Mouse (Mus musculus) gastrocnemius, adult 18-20 months (tissue): ENCODE data around the gene Prdx5. TPM values are rescaled to one million over a fixed set of nuclear protein-coding genes. Genes with fewer than 3 reads are reported as not detected.

Source experiments
- DNase-seq: peaks from one replicate; pipeline ENCODE4 v3.0.0; 2021; ENCODE audit warnings: low spot score
- total RNA-seq, 2 experiments: library from RNA; stranded (reverse); gene quantifications; 2 replicates each; pipeline ENCODE4 v1.2.3; 2021

The Prdx5 gene
- total RNA-seq, 2 experiments from 2014 or later = 219 to 239 TPM

DNA sequence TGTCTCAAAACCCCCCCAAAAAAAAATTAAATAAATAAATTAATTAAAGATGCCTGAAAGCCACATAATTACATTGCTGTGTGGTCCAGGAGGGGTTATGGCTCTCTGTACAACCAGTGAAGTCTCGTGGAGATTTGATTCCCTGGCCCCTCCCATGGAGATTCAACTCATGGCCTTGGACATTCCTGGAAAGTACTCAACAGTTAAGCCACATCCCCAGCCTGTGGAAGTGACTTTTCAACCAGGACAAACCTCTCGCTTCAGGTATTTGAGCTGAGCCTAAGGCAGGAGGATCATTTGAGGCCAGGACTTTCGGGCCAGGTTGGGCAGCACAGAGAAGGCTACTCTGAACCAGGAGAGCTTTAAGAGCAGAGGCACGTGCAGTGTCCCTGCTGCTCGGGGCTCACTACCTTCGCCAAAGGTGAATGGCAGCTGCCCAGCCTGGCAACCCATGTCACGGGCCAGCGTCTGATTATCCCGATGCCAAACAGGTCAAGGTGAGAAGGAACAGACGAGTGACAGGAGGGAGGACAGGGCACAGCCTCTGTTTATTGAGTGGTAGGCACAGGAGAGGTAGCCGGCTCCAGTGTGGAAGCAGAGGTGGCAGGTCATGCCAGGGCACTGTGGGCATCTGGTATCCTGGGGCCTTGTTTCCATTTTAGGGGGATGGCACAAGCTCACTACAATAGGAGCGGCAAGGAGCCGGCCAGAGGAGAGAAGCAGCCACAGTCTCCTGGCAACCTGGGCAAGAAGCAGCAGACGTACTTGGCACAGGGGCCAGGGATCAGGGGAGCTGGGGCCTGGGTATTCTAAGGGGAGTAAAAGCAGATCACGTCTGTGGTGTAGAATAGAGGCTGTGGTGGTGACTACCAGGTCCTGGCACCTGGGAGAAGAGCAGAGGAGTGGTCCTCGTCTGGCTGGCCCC lies 27.9 kb upstream of the Prdx5 start:
- no peak for DNase-seq

DNA sequence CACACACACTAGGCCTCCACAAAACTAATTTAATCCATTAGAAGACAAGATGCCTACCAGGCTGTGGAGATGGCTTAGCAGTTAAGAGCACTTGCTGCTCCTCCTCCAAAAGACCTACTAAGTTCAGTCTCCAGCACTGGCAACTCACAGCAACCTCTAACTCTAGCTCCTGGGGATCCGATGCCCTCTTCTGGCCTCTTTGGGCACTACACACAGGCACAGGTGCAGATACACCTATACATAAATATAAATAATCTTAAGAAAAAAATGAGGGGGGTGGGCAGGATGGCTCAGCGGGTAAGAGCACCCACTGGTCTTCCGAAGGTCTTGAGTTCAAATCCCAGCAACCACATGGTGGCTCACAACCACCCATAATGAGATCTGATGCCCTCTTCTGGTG lies 26.4 kb upstream of the Prdx5 start:
- DNase-seq = no peak

DNA sequence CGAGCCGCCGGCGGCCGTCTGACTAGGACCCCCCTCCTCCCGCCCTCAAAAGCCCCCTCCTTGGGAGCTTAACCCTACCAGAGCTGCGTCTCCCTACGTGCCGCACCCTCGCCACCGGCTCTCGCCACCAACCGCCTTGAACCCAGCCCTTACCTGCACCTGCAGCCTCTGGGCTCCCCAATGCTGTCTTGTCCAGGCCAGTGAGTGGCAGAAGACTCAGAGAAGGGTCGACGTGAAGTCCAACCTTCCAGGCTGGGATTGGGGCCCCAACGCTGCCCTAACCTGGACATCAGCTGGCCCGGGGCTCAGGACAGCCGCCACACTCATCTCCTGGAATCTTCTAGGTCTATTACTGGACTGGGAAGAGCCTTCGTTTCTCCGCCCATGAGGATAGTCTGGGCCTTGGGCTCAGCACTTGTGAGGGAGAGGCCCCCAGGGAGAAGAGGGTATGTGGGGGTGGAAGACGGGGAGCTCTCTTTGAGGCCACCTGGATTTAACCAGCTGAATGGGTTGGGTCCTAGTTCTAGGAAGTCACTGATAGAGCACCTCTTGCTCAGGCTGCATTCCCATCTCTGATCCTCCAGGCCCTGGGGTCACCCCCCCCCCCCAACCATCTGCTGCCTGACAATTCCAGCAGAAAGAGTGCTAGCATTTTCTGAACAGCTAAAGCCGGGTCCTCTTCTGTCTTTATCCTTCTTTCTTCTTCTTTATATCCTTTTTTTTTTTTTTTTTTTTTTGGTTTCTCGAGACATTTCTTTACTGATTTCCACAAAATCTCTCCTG lies 24.5 kb upstream of the Prdx5 start, which contains the start of gene Kcnk4:
Kcnk4 (minus strand) TSS at position 321 of the 783 bp plus-strand sequence.
- no peak for DNase-seq

DNA sequence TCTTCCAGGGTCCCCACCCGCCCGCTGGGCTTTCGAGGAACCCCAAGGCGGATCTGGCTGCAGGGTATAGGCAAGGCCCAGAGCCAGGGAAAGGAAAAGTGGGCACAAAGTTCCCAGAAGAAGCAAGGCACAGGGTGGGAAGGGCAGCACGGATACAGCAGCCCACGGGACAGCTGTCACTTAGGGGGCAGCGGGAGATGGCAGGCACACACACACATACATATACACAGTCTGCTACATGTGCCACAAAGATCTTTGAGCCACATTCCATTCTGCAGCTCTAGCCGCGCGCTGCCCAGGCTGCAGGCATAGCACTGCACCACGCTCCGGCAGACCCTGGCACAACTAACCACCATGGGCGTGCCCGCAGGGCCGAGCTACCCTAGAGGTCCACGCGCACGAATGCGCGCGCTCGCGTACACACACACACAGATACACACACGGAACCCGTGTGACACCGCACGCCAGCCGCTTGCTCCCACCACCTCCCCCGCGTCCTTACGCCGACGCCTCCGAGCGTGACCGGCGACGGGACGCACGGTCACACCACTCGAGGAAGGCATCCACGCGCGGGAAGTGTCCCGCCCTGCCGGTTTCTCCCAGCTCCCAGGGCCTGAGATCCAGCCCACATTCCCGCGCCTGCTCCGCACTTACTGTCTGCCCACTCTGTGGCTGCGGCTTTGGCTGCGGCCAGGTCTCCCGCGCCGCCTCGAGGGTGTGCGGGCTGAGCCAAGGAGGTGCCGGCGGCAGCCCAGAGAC lies 23.7 kb upstream of the Prdx5 start:
- no peak for DNase-seq

DNA sequence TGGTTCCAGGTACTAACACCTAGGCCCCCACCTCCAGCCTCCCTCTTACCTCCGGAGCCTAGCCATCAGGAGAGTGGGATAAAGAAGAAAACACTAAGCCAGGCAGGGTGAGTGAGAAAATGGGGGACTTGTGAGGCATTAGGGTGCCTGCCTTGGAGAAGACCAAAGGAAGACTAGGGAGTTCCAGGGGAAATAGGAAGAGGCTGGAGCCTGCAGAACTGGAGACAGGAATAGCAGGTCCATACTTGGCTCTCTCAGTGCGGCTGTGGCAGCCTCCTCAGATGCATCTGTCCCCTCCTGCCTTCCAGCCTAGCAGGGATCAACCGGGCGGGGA lies 23.2 kb upstream of the Prdx5 start:
- DNase-seq = no peak

DNA sequence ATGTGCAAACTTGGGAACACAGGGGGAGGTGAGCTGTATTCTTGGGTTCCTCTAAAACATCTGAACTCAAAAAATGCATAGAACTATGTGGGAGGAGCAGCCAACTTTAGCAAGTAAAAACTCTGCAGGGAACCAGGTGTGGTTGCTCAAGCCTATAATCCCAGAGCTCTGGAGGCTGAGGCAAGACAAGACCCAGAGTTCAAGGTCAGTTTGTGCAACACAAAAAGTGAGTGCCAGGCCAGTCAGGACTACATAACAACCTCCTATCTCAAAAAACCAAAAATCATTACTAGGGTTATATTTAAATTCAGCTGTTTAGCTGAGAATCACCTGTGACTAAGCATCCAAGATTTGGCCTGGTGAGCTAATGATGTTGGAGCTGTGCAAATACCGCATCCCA lies 22.1 kb upstream of the Prdx5 start:
- no peak for DNase-seq

DNA sequence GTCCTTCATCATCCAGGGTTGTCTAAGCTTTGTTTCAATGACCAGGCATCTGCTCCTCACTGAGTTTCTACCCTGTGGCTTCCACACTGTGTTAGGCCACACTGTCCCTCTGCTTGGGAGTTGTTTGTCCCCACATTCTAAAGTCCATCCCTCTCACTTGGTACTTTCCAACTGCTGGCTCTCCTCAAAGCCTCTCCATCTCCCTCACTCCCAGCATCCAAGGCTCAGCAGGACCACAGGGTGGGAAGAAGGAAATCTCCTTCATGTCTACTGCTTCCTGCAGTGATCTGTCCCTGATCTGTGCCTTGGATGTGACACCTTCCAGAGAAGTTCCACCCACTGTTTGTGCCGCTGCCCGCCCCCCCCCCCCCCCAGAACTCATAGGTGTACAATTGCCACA lies 21.1 kb upstream of the Prdx5 start:
- DNase-seq = no peak

DNA sequence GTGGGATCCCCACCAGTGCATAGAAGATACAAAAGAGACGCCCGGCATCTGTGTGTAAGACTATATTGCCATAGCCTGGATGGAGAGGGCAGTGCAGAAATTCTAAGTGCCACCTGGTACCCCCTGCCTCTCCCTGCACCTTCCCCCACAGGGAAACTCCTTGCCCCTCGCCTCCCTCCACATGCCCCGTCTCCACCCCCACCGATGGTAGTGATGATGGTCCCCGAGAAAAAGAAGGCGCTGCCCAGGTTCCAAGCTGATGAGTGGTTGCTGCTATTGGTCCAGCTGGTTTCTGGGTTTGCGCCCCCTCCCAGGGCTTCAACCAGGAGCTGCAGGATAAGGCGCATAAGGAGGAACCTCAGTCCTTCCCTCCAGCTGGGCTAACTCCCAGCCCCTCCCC lies 18.2 kb upstream of the Prdx5 start:
- no peak for DNase-seq

DNA sequence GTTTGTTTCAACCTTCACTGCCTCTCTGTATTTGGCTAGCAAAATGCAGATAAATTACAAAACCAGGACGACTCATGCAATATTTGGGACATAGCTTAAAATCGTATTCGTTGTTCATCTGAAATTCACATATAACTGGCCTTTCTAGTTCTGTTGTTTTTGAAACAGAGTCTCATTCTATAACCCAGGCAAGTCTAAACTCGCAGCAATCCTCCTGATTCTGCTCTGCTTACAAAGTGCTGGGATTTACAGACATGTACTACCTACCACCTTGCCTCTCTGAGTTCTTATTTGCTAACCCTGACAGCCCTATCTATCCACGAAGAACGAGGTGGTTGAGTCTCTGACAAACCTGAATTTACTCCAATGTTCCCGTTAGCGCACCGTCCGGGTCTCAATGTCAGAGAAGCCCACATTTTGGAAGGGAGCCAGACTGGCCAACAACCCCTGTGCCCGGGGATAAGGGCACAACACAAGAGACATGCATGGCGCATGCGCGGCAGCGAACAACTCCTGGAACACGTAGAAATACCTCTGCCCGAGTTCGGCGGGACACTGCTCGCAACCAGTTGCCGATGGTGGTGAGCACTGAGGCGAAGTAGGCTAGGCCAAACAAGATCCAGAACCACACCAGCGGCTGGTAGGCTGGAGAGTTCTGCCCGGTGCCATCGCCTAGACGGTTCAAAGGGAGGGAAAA lies 16.8 kb upstream of the Prdx5 start:
- no peak for DNase-seq

DNA sequence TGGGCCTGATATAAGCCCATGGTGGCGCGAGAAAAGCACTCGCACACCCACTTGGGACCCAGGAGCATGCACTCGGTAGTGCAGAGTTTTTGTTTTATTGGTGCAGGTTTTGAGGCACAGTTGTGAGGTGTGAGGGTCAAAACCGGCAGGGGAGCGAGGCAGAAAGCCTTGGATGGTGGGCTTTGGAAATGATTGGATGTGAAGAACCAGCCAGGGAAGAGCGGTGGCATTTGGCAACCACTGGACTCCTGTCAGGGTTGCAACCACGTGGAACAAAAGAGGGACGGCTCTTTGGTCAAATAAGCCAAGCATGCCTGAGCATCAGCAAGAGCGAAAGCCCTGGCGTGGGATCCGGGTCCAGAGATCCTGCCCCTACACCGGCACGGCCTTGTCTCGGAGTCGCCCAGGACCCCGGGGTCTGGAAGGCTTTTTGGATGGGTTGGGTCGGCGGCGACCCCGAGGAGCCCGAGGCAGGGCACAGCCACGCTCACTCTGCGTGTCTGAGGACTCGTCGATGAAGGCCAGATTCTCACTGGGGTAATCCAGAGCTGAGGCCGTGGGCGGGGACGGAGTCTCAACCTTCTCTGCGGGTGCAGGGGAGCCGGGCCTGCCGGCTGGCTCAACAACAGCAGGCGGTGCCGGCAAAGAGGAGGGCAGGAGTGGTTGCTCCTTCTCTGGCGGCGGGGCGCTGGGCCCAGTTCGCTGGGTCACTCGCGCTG lies 15.9 kb upstream of the Prdx5 start:
- DNase-seq = no peak

DNA sequence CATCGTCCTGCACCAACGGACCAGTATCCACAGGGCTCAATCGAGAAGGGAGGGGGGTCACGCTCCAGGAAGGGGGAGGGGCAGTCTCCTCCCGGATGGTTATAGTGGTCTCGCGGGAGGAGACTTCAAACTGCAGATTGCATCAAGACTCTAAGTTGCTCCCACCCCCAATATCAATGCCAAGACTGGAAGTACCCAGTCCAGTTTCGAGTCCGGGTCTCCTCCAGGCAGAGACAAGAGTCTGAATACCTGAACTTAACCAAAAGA lies 15.3 kb upstream of the Prdx5 start, which contains the start of gene Catsperz:
Catsperz (minus strand) TSS at position 74 of the 267 bp plus-strand sequence.
- DNase-seq = no peak

DNA sequence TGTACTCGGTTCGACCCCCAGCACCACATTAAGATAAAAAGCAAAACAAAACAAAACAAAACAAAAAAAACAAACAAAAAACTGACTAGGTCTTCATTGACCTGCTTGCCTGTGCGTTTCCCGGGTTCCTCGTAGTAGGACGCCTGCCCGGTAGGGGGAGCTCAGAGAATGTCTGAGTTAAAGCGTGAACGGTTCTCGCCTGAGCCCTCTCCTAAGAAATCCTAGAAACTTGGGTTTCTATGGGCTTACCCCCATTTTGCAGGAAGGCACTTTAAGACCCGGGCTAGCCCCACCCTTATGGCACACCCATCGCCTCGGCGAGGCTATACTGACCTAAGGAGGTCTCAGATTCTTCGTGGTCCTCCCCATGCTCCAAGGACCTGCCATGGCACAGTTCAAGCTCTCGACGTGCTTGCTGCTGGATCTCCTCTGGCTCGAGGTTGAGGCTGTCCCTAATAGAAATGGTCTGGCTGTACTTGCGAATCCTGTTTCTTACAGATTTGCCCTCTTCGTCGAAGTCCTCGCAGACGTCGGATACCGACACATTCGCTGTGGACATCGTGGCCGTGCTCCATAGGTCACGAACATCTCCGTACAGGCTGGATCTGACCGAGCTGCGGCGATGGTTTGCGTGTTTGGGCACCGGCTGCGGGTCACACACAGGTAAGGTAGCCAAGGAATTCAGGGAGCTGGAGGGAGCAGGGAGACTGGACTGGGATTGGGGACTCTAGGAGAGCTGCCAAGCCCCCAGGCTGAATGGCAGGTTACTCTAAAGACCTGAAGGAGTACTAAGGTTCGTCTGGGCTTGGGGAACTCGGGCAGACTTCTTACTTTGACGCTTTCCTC lies 14.8 kb upstream of the Prdx5 start:
- peak; percentile 85 for DNase-seq

DNA sequence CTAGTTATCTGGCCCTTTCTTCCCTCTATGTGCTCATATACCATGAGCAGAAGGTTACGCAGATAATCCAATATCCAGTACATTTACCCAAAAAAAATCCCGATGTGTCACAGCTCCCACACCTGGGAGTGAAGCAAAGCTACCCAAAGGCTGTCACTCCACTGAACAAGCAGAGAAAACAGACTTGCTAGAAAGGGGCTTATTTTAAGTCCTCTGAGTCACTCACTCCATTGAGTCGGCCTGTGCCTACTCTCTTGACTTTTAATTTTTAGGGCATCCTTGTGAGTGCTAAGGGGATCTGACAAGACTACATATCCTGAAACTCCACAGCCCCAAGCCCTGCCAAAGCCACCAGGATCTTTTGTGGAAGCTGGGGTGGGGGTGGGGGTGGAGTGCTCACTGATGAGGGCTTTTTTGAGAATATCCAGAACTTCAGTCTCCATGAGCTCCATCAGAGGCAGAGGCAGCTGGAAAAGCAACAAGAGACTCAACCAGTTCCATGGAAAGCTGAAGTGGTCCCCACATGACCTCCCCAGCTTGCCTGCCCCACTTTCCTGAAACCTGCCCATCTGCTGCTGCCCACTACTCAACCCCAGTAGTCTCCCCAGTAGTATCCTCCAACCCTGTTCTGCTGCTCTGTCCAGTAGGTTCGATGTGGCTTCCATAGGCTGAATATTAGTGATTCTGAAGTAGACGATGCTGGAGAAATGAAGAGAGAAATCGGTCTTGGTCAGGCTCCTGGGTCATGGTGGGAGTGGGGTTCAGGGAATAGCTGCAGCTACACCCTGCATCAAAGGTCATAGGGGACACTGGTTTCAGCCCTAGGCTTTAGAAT lies 13.2 kb upstream of the Prdx5 start:
- DNase-seq = no peak

DNA sequence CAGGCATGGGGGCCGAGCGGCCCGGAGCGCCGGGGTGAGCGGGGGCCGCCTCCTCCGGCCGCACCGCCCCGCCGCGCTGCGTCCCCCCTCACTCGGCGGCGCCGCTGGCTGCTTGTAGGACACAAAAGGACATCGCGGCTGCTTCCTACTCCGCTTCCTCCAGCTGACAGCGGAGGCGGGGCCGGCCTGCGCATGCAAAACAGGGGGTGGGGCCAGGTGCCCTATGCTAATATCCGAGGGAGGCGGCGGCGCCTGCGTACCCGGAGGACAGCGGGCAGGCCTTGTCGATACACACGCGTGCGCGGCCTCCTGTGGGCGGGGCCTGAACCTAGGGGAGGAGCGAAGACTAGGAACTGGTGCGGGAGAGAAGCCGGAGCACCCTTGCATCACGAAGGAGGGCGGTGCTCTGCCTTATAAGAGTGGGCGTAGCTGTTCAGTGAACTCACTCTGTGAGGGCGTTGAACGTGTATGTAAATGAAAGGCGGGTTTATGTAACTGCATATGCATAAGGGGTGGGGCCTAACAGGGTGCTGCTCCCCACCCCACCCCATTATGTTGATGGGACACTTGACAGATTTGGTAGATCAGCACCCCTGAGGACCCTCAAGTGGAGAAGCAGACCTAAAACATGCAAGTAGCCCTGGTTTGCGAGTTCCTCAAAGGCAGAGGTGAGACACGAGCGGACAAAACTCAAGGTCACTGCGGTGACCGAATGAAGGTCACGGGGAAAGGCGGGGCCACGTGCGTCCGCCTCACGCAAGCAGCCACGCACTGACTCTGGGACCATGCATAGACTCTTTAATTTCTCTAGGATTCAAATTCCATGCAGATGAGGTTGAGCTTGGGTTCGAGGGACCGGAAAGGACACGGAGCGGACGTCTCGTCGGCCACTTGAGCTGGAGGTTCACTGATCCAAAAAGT lies 12.0 kb upstream of the Prdx5 start, which contains the start of gene Esrra:
Esrra (minus strand) TSS at position 167 of the 921 bp plus-strand sequence.
- DNase-seq = peak; percentile 100

DNA sequence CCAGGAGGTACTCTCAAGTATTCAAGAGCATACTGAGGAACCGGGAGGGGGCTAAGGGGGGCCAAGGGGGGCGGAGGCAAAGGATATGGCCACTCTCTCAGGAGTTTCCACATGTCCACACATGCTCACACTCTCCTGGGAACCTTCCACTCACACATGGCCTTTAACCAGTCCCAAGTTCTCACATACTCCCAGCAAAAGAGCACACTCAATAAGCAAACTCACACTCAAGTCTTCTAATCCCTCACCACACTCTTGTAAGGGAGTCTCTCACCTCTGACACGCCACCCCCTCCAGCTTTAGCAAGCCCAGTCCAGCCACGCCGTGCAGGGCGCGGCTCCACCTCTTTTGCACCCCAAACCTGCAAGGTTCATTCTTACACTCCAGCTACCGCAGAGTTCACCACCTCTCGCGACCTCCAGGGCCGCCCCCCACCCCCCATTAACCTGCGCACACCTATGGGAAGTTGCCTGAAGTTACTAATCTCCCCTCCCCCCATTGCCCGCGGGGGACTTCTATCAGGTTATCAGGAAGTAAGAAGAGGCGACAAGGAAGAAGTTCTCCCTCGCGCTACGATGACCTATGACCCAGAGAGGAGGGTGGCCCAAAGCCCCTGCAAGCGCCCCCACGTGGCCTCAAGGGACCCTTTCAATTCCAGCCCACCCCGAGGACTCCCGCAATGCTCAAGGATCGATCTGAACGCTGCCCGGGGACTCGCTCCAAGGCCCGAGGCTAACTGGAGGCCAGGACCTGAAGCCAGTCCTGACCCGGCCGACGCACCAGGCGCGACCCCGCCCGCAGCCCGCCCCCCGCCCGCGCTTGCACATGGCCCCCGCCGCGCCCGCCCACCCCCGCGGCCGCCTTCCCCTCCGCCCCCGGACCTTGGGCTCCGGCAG lies 11.1 kb upstream of the Prdx5 start:
- peak; percentile 52 for DNase-seq

DNA sequence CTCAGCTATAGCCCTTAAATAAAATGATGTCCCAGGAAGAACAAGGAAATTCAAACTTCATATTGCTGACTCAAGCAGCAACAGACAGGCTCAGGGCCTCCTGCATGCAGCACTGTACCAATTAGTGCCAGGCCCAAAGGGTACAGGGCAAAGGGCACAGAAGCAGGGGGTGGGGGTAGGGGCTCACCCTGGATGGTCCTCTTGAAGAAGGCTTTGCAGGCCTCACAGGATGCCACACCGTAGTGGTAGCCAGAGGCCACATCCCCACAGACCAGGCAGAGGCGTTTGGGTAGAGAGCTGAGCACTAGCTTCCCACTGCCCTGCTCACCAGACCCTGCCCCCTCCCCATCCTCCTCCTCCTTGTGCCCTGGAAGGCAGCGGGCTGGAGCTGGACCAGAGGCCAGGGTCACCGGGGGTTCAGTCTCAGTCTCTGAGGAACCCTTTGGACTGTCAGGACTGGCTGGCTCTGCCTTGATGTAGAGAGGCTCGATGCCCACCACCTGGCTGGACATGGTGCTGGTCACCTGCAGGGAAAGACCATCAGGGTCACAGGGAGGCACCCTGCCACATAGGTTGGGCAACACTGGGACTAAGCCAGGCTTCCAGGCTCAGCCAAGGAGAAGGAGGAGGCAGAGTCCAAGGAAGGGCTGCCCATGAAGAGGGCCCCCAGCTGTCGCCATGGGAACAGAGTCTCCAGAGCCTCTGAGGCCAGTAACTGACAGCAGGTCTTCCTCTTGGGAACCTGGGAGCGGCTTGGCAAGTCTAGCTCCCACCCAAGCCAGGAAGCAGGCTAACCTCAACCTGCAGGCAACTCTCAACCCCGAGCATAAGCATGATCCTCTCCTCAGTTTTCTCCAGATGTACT lies 10.2 kb upstream of the Prdx5 start:
- DNase-seq = peak; percentile 54
